8 mouse cellular contexts compared by ENCODE assay signal in the genomic region with DNA sequence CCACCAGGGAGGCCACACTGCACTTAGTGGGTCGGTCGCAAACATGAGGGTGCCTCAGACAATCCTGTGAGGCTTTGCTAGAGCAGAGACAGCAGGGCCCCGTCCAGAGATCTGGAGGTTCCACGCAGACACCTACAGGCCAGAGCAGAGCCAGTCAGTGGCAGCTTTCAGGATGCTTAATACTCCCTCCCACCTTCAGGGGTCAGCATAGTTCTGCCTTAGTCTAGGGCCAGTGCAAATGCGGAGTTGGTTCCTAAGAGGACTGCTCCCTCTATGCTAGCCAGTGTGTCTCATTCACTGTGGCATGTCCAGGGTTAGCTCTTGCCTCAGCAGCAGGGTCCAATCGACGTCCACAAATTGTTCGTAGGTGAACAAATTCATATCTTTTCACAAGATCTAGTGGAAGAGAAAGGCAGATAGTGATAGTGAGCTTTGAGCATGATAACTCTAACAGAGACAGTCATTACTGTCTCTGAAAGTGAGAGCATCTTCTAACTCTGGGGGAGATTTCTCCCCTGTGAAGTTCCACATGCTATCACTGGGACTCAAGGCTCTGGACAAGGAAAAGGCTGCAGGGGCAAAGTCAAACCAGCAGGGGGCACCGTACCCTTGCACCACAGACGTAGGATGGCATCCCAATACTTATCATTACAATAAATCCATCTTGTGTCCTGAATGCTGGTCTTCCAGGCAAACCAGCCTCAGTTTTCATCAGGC. TPM values are rescaled to one million over a fixed set of nuclear protein-coding genes. Genes with fewer than 3 reads are reported as not detected.
DNase-seq lines count a peak whose midpoint lies in the region; ATAC-seq and TF ChIP-seq lines count a peak whose summit lies in the region.

No protein-coding gene starts in this region.

- no peak for TF ChIP-seq POLR2A in bone marrow macrophage, adult 2 months (IDR thresholded peaks at IDR 0.05; ENCODE audit: borderline replicate concordance, low read depth, low read length)
- TF ChIP-seq POLR2A in embryonic fibroblast, embryonic 13.5 days (IDR thresholded peaks at IDR 0.05; ENCODE audit: low read depth, low read length): no peak
- no peak for TF ChIP-seq POLR2A in liver, adult 2 months (IDR thresholded peaks at IDR 0.05; ENCODE audit: extremely low read depth, insufficient read depth, low read length)

- TF ChIP-seq CTCF in bone marrow macrophage, adult 2 months (IDR thresholded peaks at IDR 0.05; ENCODE audit: low read depth, low read length): peak; percentile 70
- peak; percentile 76 for TF ChIP-seq CTCF in embryonic fibroblast, embryonic 13.5 days (IDR thresholded peaks at IDR 0.05; ENCODE audit: borderline replicate concordance, insufficient read depth, low read length)
- peak; percentile 96 for TF ChIP-seq CTCF in liver, adult 2 months (IDR thresholded peaks at IDR 0.05; ENCODE audit: low read depth, low read length)

- H3K9me3 ChIP-seq in heart, embryonic 11.5 days (replicated peaks; ENCODE audit: control insufficient read depth, low read length): 0 out of 2 replicates have a peak, but pooled peaks cover 4% of the 10 kb centered on the region
- H3K9me3 ChIP-seq in kidney, embryonic 16.5 days (ENCODE audit: low read length): 0 out of 2 replicates have a peak, but pooled peaks cover 8% of the 10 kb centered on the region

- no peak overlapping the region for H3K4me3 ChIP-seq in bone marrow macrophage, adult 2 months (ENCODE audit: insufficient read depth, low read length)
- H3K4me3 ChIP-seq in embryonic fibroblast, embryonic 13.5 days (ENCODE audit: insufficient read depth, low read length): no peak overlapping the region
- no peak overlapping the region for H3K4me3 ChIP-seq in heart, embryonic 11.5 days (ENCODE audit: low read depth, low read length)
- H3K4me3 ChIP-seq in kidney, embryonic 16.5 days (ENCODE audit: low read length): no peak overlapping the region
- H3K4me3 ChIP-seq in liver, adult 2 months (ENCODE audit: insufficient read depth, low read depth, low read length): no peak overlapping the region

- peak; percentile 84 for ATAC-seq in heart, embryonic 11.5 days (replicated peaks; ENCODE audit: insufficient number of reproducible peaks, low FRiP score, low TSS enrichment)
- peak; percentile 95 for ATAC-seq in kidney, embryonic 16.5 days (ENCODE audit: low FRiP score, low TSS enrichment)

- WGBS in heart, embryonic 11.5 days (ENCODE audit: insufficient replicate concordance): 28% methylated on average over 10 of the region's 10 CpGs
- 22% methylated on average over 10 of the region's 10 CpGs for WGBS in kidney, embryonic 16.5 days
- 38% methylated on average over 10 of the region's 10 CpGs for WGBS in liver, adult 2 months

- DNase-seq in B cell, adult 2 months: peak; percentile 82 to 84
- DNase-seq in liver, adult 2 months (ENCODE audit: extremely low read depth, low read depth, low spot score): peak; percentile 63
- peak; percentile 85 for DNase-seq in naive thymus-derived CD4-positive, alpha-beta T cell, adult 2 months (ENCODE audit: low read depth)
- DNase-seq in splenic B cell, adult 2 months (ENCODE audit: low read depth, low spot score): peak; percentile 80

- no peak overlapping the region for H3K9ac ChIP-seq in heart, embryonic 11.5 days (ENCODE audit: low read depth, low read length)
- no peak overlapping the region for H3K9ac ChIP-seq in kidney, embryonic 16.5 days (replicated peaks; ENCODE audit: low read length)
- H3K9ac ChIP-seq in liver, adult 2 months (ENCODE audit: low read depth, low read length): no peak overlapping the region

- no peak overlapping the region for H3K4me2 ChIP-seq in heart, embryonic 11.5 days
- H3K4me2 ChIP-seq in kidney, embryonic 16.5 days (replicated peaks; ENCODE audit: low read depth, low read length): no peak overlapping the region

- H3K79me2 ChIP-seq in liver, adult 2 months (ENCODE audit: control insufficient read depth, insufficient read depth, low read length): no peaks in the 10 kb centered on the region

- H3K36me3 ChIP-seq in heart, embryonic 11.5 days (ENCODE audit: control insufficient read depth, insufficient read depth, low read length): no peaks in the 10 kb centered on the region
- H3K36me3 ChIP-seq in kidney, embryonic 16.5 days (ENCODE audit: insufficient read depth, low read length): no peaks in the 10 kb centered on the region
- H3K36me3 ChIP-seq in liver, adult 2 months (ENCODE audit: control insufficient read depth, insufficient read depth, low read length): no peaks in the 10 kb centered on the region
- H3K36me3 ChIP-seq in splenic B cell, adult 2 months (ENCODE audit: control insufficient read depth, insufficient read depth, low read length, poor library complexity, severe bottlenecking): no peaks in the 10 kb centered on the region

- H3K4me1 ChIP-seq in bone marrow macrophage, adult 2 months (ENCODE audit: control insufficient read depth, insufficient read depth, low read length): no peaks in the 10 kb centered on the region
- H3K4me1 ChIP-seq in embryonic fibroblast, embryonic 13.5 days (ENCODE audit: control insufficient read depth, insufficient read depth, low read length): no peaks in the 10 kb centered on the region
- H3K4me1 ChIP-seq in heart, embryonic 11.5 days (ENCODE audit: control insufficient read depth, insufficient read depth, low read length): no peaks in the 10 kb centered on the region
- no peaks in the 10 kb centered on the region for H3K4me1 ChIP-seq in kidney, embryonic 16.5 days (ENCODE audit: insufficient read depth, low read length)
- no peaks in the 10 kb centered on the region for H3K4me1 ChIP-seq in liver, adult 2 months (ENCODE audit: control insufficient read depth, insufficient read depth, low read length)

- H3K27me3 ChIP-seq in heart, embryonic 11.5 days (ENCODE audit: control insufficient read depth, insufficient read depth, low read length): no peaks in the 10 kb centered on the region
- H3K27me3 ChIP-seq in kidney, embryonic 16.5 days (ENCODE audit: insufficient read depth, low read length): no peaks in the 10 kb centered on the region
- H3K27me3 ChIP-seq in liver, adult 2 months (ENCODE audit: control insufficient read depth, insufficient read depth, low read length): no peaks in the 10 kb centered on the region
- H3K27me3 ChIP-seq in splenic B cell, adult 2 months (ENCODE audit: control insufficient read depth, insufficient read depth, low read length, poor library complexity, severe bottlenecking): no peaks in the 10 kb centered on the region

- H3K27ac ChIP-seq in bone marrow macrophage, adult 2 months (ENCODE audit: insufficient read depth, low read depth, low read length): no peak overlapping the region
- H3K27ac ChIP-seq in embryonic fibroblast, embryonic 13.5 days (ENCODE audit: insufficient read depth, low read length): no peak overlapping the region
- no peak overlapping the region for H3K27ac ChIP-seq in heart, embryonic 11.5 days (ENCODE audit: low read depth, low read length)
- no peak overlapping the region for H3K27ac ChIP-seq in kidney, embryonic 16.5 days (ENCODE audit: low read length)
- H3K27ac ChIP-seq in liver, adult 2 months (replicated peaks; ENCODE audit: insufficient read depth, low read depth, low read length): no peak overlapping the region

RNA-seq across cellular contexts. Expression of a gene that starts 36.5 kb away (rescaled TPM):
- polyA plus RNA-seq in bone marrow macrophage, adult 2 months (2012; ENCODE audit: insufficient read depth, insufficient read length, missing spikeins): 0.38 and 0.87 TPM in 2 replicates
- 76.9 and 81.0 TPM in 2 replicates for polyA plus RNA-seq in embryonic fibroblast, embryonic 13.5 days (2011; ENCODE audit: insufficient read length, low read depth, missing spikeins)
- 39.1 and 45.7 TPM in 2 replicates for polyA plus RNA-seq in heart, embryonic 11.5 days (2014; fragmentation: Nextera tagmentation; extraction: Ambion mirVana)
- 29.1 and 33.3 TPM in 2 replicates for polyA plus RNA-seq in kidney, embryonic 16.5 days (2015; fragmentation: Nextera tagmentation; extraction: Ambion mirVana)
- total RNA-seq in liver, adult 2 months (2014; rRNA removed): 4.9 and 6.6 TPM in 2 replicates
- polyA plus RNA-seq in liver, adult 2 months (2012; rRNA removed): 4.5 and 6.6 TPM in 2 replicates

RNA-seq across cellular contexts. Expression of a gene that starts 53.0 kb away (rescaled TPM):
- polyA plus RNA-seq in bone marrow macrophage, adult 2 months (2012; ENCODE audit: insufficient read depth, insufficient read length, missing spikeins): 95.8 and 117 TPM in 2 replicates
- polyA plus RNA-seq in embryonic fibroblast, embryonic 13.5 days (2011; ENCODE audit: insufficient read length, low read depth, missing spikeins): 37.9 and 41.8 TPM in 2 replicates
- polyA plus RNA-seq in heart, embryonic 11.5 days (2014; fragmentation: Nextera tagmentation; extraction: Ambion mirVana): 12.1 and 15.7 TPM in 2 replicates
- polyA plus RNA-seq in kidney, embryonic 16.5 days (2015; fragmentation: Nextera tagmentation; extraction: Ambion mirVana): 26.1 and 29.2 TPM in 2 replicates
- 30.3 and 33.5 TPM in 2 replicates for total RNA-seq in liver, adult 2 months (2014; rRNA removed)
- 16.9 and 24.6 TPM in 2 replicates for polyA plus RNA-seq in liver, adult 2 months (2012; rRNA removed)
